Mouse (Mus musculus): ENCODE data around the gene Zdhhc11. TPM values are rescaled to one million over a fixed set of nuclear protein-coding genes. Genes with fewer than 3 reads are reported as not detected.

The Zdhhc11 gene
- not detected in 2 replicates for polyA plus RNA-seq (2016; fragmentation: Nextera tagmentation; extraction: Ambion mirVana)

- H3K27me3 ChIP-seq (replicated peaks; ENCODE audit: low read depth, poor library complexity, severe bottlenecking), result no peaks in the 10 kb centered on the region
- H3K4me1 ChIP-seq, result no peaks in the 10 kb centered on the region
- no peak within 1 kb of the TSS for H3K27ac ChIP-seq (replicated peaks)
- no peak within 1 kb of the TSS for H3K4me3 ChIP-seq
- no peaks in the 10 kb centered on the region for H3K9me3 ChIP-seq
- peaks cover 40% of the 10 kb centered on the region for H3K36me3 ChIP-seq (replicated peaks)
- 91% methylated on average over 5 of the region's 5 CpGs for WGBS
- no peak for DNase-seq (ENCODE audit: low spot score)
Observed at GRCm38 (mm10) chr13:73963551-73963950, at the start of gene Zdhhc11. Zdhhc11 (plus strand) TSS chr13:73963851.

- Histone ChIP-seq H3K27ac (replicated peaks) (no peak overlapping the region), H3K4me1 (peaks cover 8% of the 10 kb centered on the region), H3K27me3 (replicated peaks; ENCODE audit: low read depth, poor library complexity, severe bottlenecking) (no peaks in the 10 kb centered on the region), H3K4me3 (no peak overlapping the region), H3K36me3 (replicated peaks) (peaks cover 87% of the 10 kb centered on the region), H3K9me3 (no peaks in the 10 kb centered on the region)
- DNase-seq (ENCODE audit: low spot score), result no peak
- WGBS, result 92% methylated on average over 10 of the region's 10 CpGs
Observed at GRCm38 (mm10) chr13:73932201-73932600, 31.4 kb upstream of the Zdhhc11 start.

- Histone ChIP-seq H3K9me3 (no peaks in the 10 kb centered on the region), H3K4me3 (peak overlapping the region; percentile 75), H3K36me3 (replicated peaks) (peaks cover 63% of the 10 kb centered on the region), H3K27me3 (replicated peaks; ENCODE audit: low read depth, poor library complexity, severe bottlenecking) (no peaks in the 10 kb centered on the region), H3K27ac (replicated peaks) (peak overlapping the region; percentile 95), H3K4me1 (peaks cover 16% of the 10 kb centered on the region)
- no peak for DNase-seq (ENCODE audit: low spot score)
- 13% methylated on average over 5 of the region's 5 CpGs for WGBS
Observed at GRCm38 (mm10) chr13:73936938-73937320, 26.7 kb upstream of the Zdhhc11 start.

GRCm38 (mm10) chr13:73937321-73938176 is 26.1 kb upstream of the Zdhhc11 start, which contains the start of the genes Trip13 and Brd9:
Trip13 (minus strand) TSS chr13:73937784.
Brd9 (plus strand) TSS chr13:73937811.
- Histone ChIP-seq H3K9me3 (no peaks in the 10 kb centered on the region), H3K4me1 (peaks cover 16% of the 10 kb centered on the region), H3K4me3 (peak within 1 kb of the TSS; percentile 75), H3K27me3 (replicated peaks; ENCODE audit: low read depth, poor library complexity, severe bottlenecking) (no peaks in the 10 kb centered on the region), H3K27ac (replicated peaks) (peak within 1 kb of the TSS; percentile 95), H3K36me3 (replicated peaks) (peaks cover 63% of the 10 kb centered on the region)
- peak; percentile 95 for DNase-seq (ENCODE audit: low spot score)
- under 1% methylated on average over 82 of the region's 82 CpGs for WGBS

- peaks cover 63% of the 10 kb centered on the region for H3K36me3 ChIP-seq (replicated peaks)
Observed at GRCm38 (mm10) chr13:73938177-73938560, 25.5 kb upstream of the Zdhhc11 start.

GRCm38 (mm10) chr13:73939101-73939500 is 24.6 kb upstream of the Zdhhc11 start:
- H3K36me3 ChIP-seq (replicated peaks), result peaks cover 63% of the 10 kb centered on the region
- H3K27ac ChIP-seq (replicated peaks), result no peak overlapping the region
- DNase-seq (ENCODE audit: low spot score), result no peak
- H3K9me3 ChIP-seq, result no peaks in the 10 kb centered on the region
- no peak overlapping the region for H3K4me3 ChIP-seq
- no peaks in the 10 kb centered on the region for H3K27me3 ChIP-seq (replicated peaks; ENCODE audit: low read depth, poor library complexity, severe bottlenecking)
- peaks cover 16% of the 10 kb centered on the region for H3K4me1 ChIP-seq
- WGBS, result 91% methylated on average over 5 of the region's 5 CpGs

More at GRCm38 (mm10) chr13:73938177-73938560, 25.5 kb upstream of the Zdhhc11 start:
- Histone ChIP-seq H3K27ac (replicated peaks) (peak overlapping the region; percentile 95), H3K27me3 (replicated peaks; ENCODE audit: low read depth, poor library complexity, severe bottlenecking) (no peaks in the 10 kb centered on the region), H3K9me3 (no peaks in the 10 kb centered on the region), H3K4me1 (peaks cover 16% of the 10 kb centered on the region), H3K4me3 (peak overlapping the region; percentile 75)
- WGBS, result 45% methylated on average over 13 of the region's 13 CpGs
- DNase-seq (ENCODE audit: low spot score), result no peak

GRCm38 (mm10) chr13:73944606-73945005 is 19.0 kb upstream of the Zdhhc11 start:
- Histone ChIP-seq H3K27ac (replicated peaks) (no peak overlapping the region), H3K4me1 (no peaks in the 10 kb centered on the region), H3K36me3 (replicated peaks) (peaks cover 94% of the 10 kb centered on the region), H3K27me3 (replicated peaks; ENCODE audit: low read depth, poor library complexity, severe bottlenecking) (no peaks in the 10 kb centered on the region), H3K9me3 (no peaks in the 10 kb centered on the region), H3K4me3 (no peak overlapping the region)
- no peak for DNase-seq (ENCODE audit: low spot score)
- 91% methylated on average over 9 of the region's 9 CpGs for WGBS

GRCm38 (mm10) chr13:73953551-73954130 is 10.0 kb upstream of the Zdhhc11 start:
- 88% methylated on average over 1 of the region's 1 CpGs for WGBS
- H3K4me3 ChIP-seq, result no peak overlapping the region
- no peak for DNase-seq (ENCODE audit: low spot score)
- no peaks in the 10 kb centered on the region for H3K9me3 ChIP-seq
- no peaks in the 10 kb centered on the region for H3K4me1 ChIP-seq
- no peak overlapping the region for H3K27ac ChIP-seq (replicated peaks)
- no peaks in the 10 kb centered on the region for H3K27me3 ChIP-seq (replicated peaks; ENCODE audit: low read depth, poor library complexity, severe bottlenecking)
- H3K36me3 ChIP-seq (replicated peaks), result peaks cover 96% of the 10 kb centered on the region

GRCm38 (mm10) chr13:73954666-73955065 is 9.0 kb upstream of the Zdhhc11 start:
- Histone ChIP-seq H3K27me3 (replicated peaks; ENCODE audit: low read depth, poor library complexity, severe bottlenecking) (no peaks in the 10 kb centered on the region), H3K4me1 (no peaks in the 10 kb centered on the region), H3K27ac (replicated peaks) (no peak overlapping the region), H3K9me3 (no peaks in the 10 kb centered on the region), H3K36me3 (replicated peaks) (peaks cover 96% of the 10 kb centered on the region), H3K4me3 (no peak overlapping the region)
- 67% methylated on average over 6 of the region's 6 CpGs for WGBS
- no peak for DNase-seq (ENCODE audit: low spot score)

- WGBS, result 90% methylated on average over 5 of the region's 5 CpGs
- DNase-seq (ENCODE audit: low spot score), result no peak
- H3K27ac ChIP-seq (replicated peaks), result no peak overlapping the region
Observed at GRCm38 (mm10) chr13:73955531-73955930, 8.1 kb upstream of the Zdhhc11 start.

GRCm38 (mm10) chr13:73960117-73960652 is 3.5 kb upstream of the Zdhhc11 start:
- WGBS, result 92% methylated on average over 10 of the region's 10 CpGs
- Histone ChIP-seq H3K36me3 (replicated peaks) (peaks cover 72% of the 10 kb centered on the region), H3K4me1 (no peaks in the 10 kb centered on the region), H3K9me3 (no peaks in the 10 kb centered on the region), H3K27me3 (replicated peaks; ENCODE audit: low read depth, poor library complexity, severe bottlenecking) (no peaks in the 10 kb centered on the region), H3K4me3 (no peak overlapping the region), H3K27ac (replicated peaks) (no peak overlapping the region)
- DNase-seq (ENCODE audit: low spot score), result no peak

More at GRCm38 (mm10) chr13:73955531-73955930, 8.1 kb upstream of the Zdhhc11 start:
- Histone ChIP-seq H3K9me3 (no peaks in the 10 kb centered on the region), H3K36me3 (replicated peaks) (peaks cover 96% of the 10 kb centered on the region), H3K4me3 (no peak overlapping the region), H3K4me1 (no peaks in the 10 kb centered on the region), H3K27me3 (replicated peaks; ENCODE audit: low read depth, poor library complexity, severe bottlenecking) (no peaks in the 10 kb centered on the region)

- no peak for DNase-seq (ENCODE audit: low spot score)
- Histone ChIP-seq H3K27me3 (replicated peaks; ENCODE audit: low read depth, poor library complexity, severe bottlenecking) (no peaks in the 10 kb centered on the region), H3K36me3 (replicated peaks) (peaks cover 62% of the 10 kb centered on the region), H3K9me3 (no peaks in the 10 kb centered on the region), H3K4me1 (no peaks in the 10 kb centered on the region), H3K27ac (replicated peaks) (no peak overlapping the region), H3K4me3 (no peak overlapping the region)
- 82% methylated on average over 4 of the region's 4 CpGs for WGBS
Observed at GRCm38 (mm10) chr13:73961177-73961576, 2.5 kb upstream of the Zdhhc11 start.
